Mouse (Mus musculus) mouse embryonic stem cell (cell line): ENCODE measurements around the gene Spata31d1b.

ENCODE experiments used
- in situ Hi-C, 2 experiments: fragments of 300-500 bp; cut with MboI; formaldehyde crosslinking; loops; 1 replicate in 1 of 2; 3 replicates in 1 of 2; pipeline ENCODE4 v1.14.3; 2019 to 2020; ENCODE audit warnings: low sequenced_read_pairs in 2 of 2, low pct_unique_long_range_greater_than_20kb in 1 of 2, mixed read lengths in 1 of 2; ENCODE audit not compliant: unreplicated experiment in 1 of 2

Gene Spata31d1b

GRCm38 (mm10) chr13:59738455-59738854 is 26.4 kb downstream of the Spata31d1b start:
- in situ Hi-C loops: no loop called here

- in situ Hi-C loops: no loop called here
Observed at GRCm38 (mm10) chr13:59739397-59739796, 27.3 kb downstream of the Spata31d1b start.

GRCm38 (mm10) chr13:59741096-59741495 is 29.0 kb downstream of the Spata31d1b start:
- in situ Hi-C loops: no loop called here

GRCm38 (mm10) chr13:59741697-59742096 is 29.6 kb downstream of the Spata31d1b start:
- in situ Hi-C loops: no loop called here

GRCm38 (mm10) chr13:59745462-59745861 is 33.4 kb downstream of the Spata31d1b start:
- in situ Hi-C loops: no loop called here

GRCm38 (mm10) chr13:59746164-59746563 is 34.1 kb downstream of the Spata31d1b start:
- in situ Hi-C loops: no loop called here

GRCm38 (mm10) chr13:59746711-59747110 is 34.6 kb downstream of the Spata31d1b start, which contains the start of gene 1700014D04Rik:
Gene 1700014D04Rik (minus strand): TSS chr13:59746752.
- in situ Hi-C loops: no loop called here

- in situ Hi-C loops: no loop called here
Observed at GRCm38 (mm10) chr13:59750310-59750709, 38.2 kb downstream of the Spata31d1b start.

GRCm38 (mm10) chr13:59756906-59757305 is 44.8 kb downstream of the Spata31d1b start:
- in situ Hi-C loops: no loop called here

GRCm38 (mm10) chr13:59762791-59763190 is 50.7 kb downstream of the Spata31d1b start:
- in situ Hi-C loops: no loop called here

GRCm38 (mm10) chr13:59766786-59767515 is 54.9 kb downstream of the Spata31d1b start:
- in situ Hi-C loops: no loop called here

- in situ Hi-C loops: no loop called here
Observed at GRCm38 (mm10) chr13:59768531-59768930, 56.4 kb downstream of the Spata31d1b start.
